Mouse (Mus musculus): ENCODE data around the gene Zfp523.

The Zfp523 gene

GRCm38 (mm10) chr17:28161310-28161881, 15.5 kb upstream of the Zfp523 start:
- no peak for DNase-seq

- peak; percentile 54 to 77 for DNase-seq
Observed at GRCm38 (mm10) chr17:28163666-28164065, 13.3 kb upstream of the Zfp523 start.

GRCm38 (mm10) chr17:28170460-28171305, 6.2 kb upstream of the Zfp523 start:
- no peak for DNase-seq

GRCm38 (mm10) chr17:28172690-28173089, 4.2 kb upstream of the Zfp523 start:
- DNase-seq: no peak

- no peak for DNase-seq
Observed at GRCm38 (mm10) chr17:28177540-28178046, 664 bp downstream of the Zfp523 start.

- no peak for DNase-seq
Observed at GRCm38 (mm10) chr17:28180331-28180730, 3.4 kb downstream of the Zfp523 start.

- DNase-seq: no peak
Observed at GRCm38 (mm10) chr17:28180783-28181544, 4.0 kb downstream of the Zfp523 start.

- no peak for DNase-seq
Observed at GRCm38 (mm10) chr17:28184971-28185638, 8.2 kb downstream of the Zfp523 start.

- DNase-seq: no peak
Observed at GRCm38 (mm10) chr17:28188313-28188712, 11.4 kb downstream of the Zfp523 start.

GRCm38 (mm10) chr17:28192754-28193153, 15.8 kb downstream of the Zfp523 start:
- no peak for DNase-seq

GRCm38 (mm10) chr17:28193559-28193958, 16.6 kb downstream of the Zfp523 start:
- DNase-seq: no peak

GRCm38 (mm10) chr17:28195033-28195432, 18.1 kb downstream of the Zfp523 start:
- no peak for DNase-seq

- DNase-seq: no peak
Observed at GRCm38 (mm10) chr17:28197646-28198045, 20.7 kb downstream of the Zfp523 start.

- no peak for DNase-seq
Observed at GRCm38 (mm10) chr17:28201982-28202381, 25.1 kb downstream of the Zfp523 start.

- peak; percentile 39 to 66 for DNase-seq
Observed at GRCm38 (mm10) chr17:28204052-28204720, 27.3 kb downstream of the Zfp523 start.

- DNase-seq: no peak
Observed at GRCm38 (mm10) chr17:28205443-28205842, 28.5 kb downstream of the Zfp523 start.

- no peak for DNase-seq
Observed at GRCm38 (mm10) chr17:28207092-28207491, 30.2 kb downstream of the Zfp523 start.

- DNase-seq: peak; percentile 78 to 81
Observed at GRCm38 (mm10) chr17:28207591-28208313, 30.8 kb downstream of the Zfp523 start, which contains the start of gene Def6. TSS of gene Def6 (plus strand) at chr17:28207778.

GRCm38 (mm10) chr17:28208314-28208612, 31.3 kb downstream of the Zfp523 start:
- no peak for DNase-seq

GRCm38 (mm10) chr17:28209457-28210110, 32.7 kb downstream of the Zfp523 start:
- peak in 1 of 2 experiments; percentile 10 for DNase-seq

GRCm38 (mm10) chr17:28211921-28212341, 35.0 kb downstream of the Zfp523 start:
- DNase-seq: peak; percentile 59 to 62

Measured in spleen, adult 18-20 months (tissue).